Mouse (Mus musculus) liver, embryonic 14.5 days (tissue): ENCODE results near the gene Tulp3. TPM values are rescaled to one million over a fixed set of nuclear protein-coding genes. Genes with fewer than 3 reads are reported as not detected.
"Not testable (repeated sequence)": the region's sequence is repeated elsewhere in the genome, so short reads cannot be mapped to it uniquely, and the experiment has no call there.

Experiments
- ATAC-seq: fragments of 200-750 bp; cut with Nextera tagmentation; 2 replicates; pipeline ENCODE4 v1.8.0; 2017; ENCODE audit warnings: moderate number of reproducible peaks, mild to moderate bottlenecking, moderate library complexity; ENCODE audit not compliant: insufficient read depth
- DNase-seq, 3 experiments: peaks; one replicate each; pipeline ENCODE4 v3.0.0-alpha.2; 2012 to 2013; ENCODE audit warnings: low read depth in 3 of 3, low spot score in 3 of 3
- H3K27ac ChIP-seq: fragments of 300-500 bp; sonication (generic); 2 replicates; pipeline ENCODE4 v1.5.1; 2014; ENCODE audit warnings: moderate library complexity, mild to moderate bottlenecking, control low read depth, inconsistent platforms
- H3K27me3 ChIP-seq: fragments of 300-500 bp; sonication (generic); 2 replicates; pipeline ENCODE4 v1.6.1; 2014; ENCODE audit warnings: mild to moderate bottlenecking, low read length, moderate library complexity; ENCODE audit not compliant: control insufficient read depth, insufficient read depth
- H3K36me3 ChIP-seq: fragments of 300-500 bp; sonication (generic); replicated peaks from 2 replicates; pipeline ENCODE4 v1.6.1; 2014; ENCODE audit warnings: low read depth; ENCODE audit not compliant: control insufficient read depth, insufficient read depth
- H3K4me1 ChIP-seq, 2 experiments: fragments of 200-500 bp in 1 of 2; fragments of 300-500 bp in 1 of 2; sonication (generic) in 1 of 2; replicated peaks; 2 replicates each; pipeline ENCODE4 v1.6.1; 2012 to 2014; ENCODE audit warnings: antibody characterized with exemption in 1 of 2, inconsistent platforms in 1 of 2, low read length in 1 of 2; ENCODE audit not compliant: control insufficient read depth in 2 of 2, insufficient read depth in 2 of 2
- H3K4me2 ChIP-seq: fragments of 300-500 bp; sonication (generic); 2 replicates; pipeline ENCODE4 v1.6.1; 2014; ENCODE audit warnings: low read depth, mild to moderate bottlenecking, control low read depth, moderate library complexity
- H3K4me3 ChIP-seq, 2 experiments: fragments of 200-500 bp in 1 of 2; fragments of 300-500 bp in 1 of 2; sonication (generic) in 1 of 2; 2 replicates each; pipeline ENCODE4 v1.5.1; 2012 to 2014; ENCODE audit warnings: low read depth in 2 of 2, low read length in 2 of 2, mild to moderate bottlenecking in 2 of 2, control low read depth in 1 of 2, inconsistent platforms in 1 of 2, moderate library complexity in 1 of 2; ENCODE audit not compliant: insufficient read depth in 1 of 2
- H3K9ac ChIP-seq: fragments of 300-500 bp; sonication (generic); replicated peaks from 2 replicates; pipeline ENCODE4 v1.6.1; 2014; ENCODE audit warnings: mild to moderate bottlenecking, control low read depth, moderate library complexity
- H3K9me3 ChIP-seq: fragments of 300-500 bp; sonication (generic); 2 replicates; pipeline ENCODE4 v1.6.1; 2016; ENCODE audit warnings: low read length, mixed read lengths; ENCODE audit not compliant: control insufficient read depth
- CTCF ChIP-seq: IDR thresholded peaks from 2 replicates; pipeline ENCODE4 v1.5.1; 2016; ENCODE audit warnings: antibody characterized with exemption, low read depth, control low read depth
- EP300 ChIP-seq: IDR thresholded peaks from 2 replicates; pipeline ENCODE4 v1.6.1; 2016; ENCODE audit warnings: antibody characterized with exemption, low read depth
- WGBS: fragments of 180-500 bp; shearing (Covaris S2); extraction: QIAGEN DNeasy Blood & Tissue Kit; methylation state at CpG from one replicate; pipeline ENCODE4 v1.1.7; 2014; ENCODE audit not compliant: insufficient replicate concordance; 5-methylcytosine and 5-hydroxymethylcytosine counted together
- polyA plus RNA-seq, 2 experiments: library from polyadenylated mRNA; depleted of rRNA in 1 of 2; stranded (reverse) in 1 of 2; unstranded in 1 of 2; fragments of >200 nt; fragmentation: Nextera tagmentation in 1 of 2; extraction: Ambion mirVana in 1 of 2; gene quantifications; 2 replicates each; pipeline versions ENCODE4 v1.2.1 to v1.2.3; 2012 to 2014

Tulp3 gene
- polyA plus RNA-seq, 2 experiments = 1.8 to 2.9 TPM

DNA sequence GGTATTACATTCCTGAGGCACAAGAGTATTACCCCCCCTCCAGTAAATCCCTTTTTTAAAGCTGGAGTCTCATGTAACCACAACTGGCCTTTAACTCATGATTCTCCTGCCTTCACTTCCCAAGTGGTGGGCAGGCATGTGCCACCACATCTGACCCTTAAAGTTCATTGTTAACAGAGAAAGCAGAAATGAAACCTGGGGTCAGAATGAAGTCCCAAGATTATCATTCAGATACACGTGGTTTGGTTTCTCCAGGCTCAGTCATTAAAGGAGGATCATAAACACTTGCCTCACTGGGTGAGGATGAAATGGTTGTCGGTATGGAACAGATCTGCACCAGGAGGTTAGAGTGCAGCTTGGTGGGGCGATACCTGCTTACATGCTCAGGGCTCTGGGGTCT lies 25.6 kb upstream of the Tulp3 start:
- WGBS = 44% methylated on average over 3 of the region's 3 CpGs
- no peak for ATAC-seq
- H3K27ac ChIP-seq = no peak overlapping the region
- H3K9me3 ChIP-seq = no peaks in the 10 kb centered on the region
- DNase-seq = no peak
- H3K9ac ChIP-seq = no peak overlapping the region
- no peak overlapping the region for H3K4me2 ChIP-seq
- no peak for TF ChIP-seq CTCF
- no peak for TF ChIP-seq EP300
- no peaks in the 10 kb centered on the region for H3K4me1 ChIP-seq
- H3K4me3 ChIP-seq = no peak overlapping the region
- H3K36me3 ChIP-seq = no peaks in the 10 kb centered on the region
- no peaks in the 10 kb centered on the region for H3K27me3 ChIP-seq

DNA sequence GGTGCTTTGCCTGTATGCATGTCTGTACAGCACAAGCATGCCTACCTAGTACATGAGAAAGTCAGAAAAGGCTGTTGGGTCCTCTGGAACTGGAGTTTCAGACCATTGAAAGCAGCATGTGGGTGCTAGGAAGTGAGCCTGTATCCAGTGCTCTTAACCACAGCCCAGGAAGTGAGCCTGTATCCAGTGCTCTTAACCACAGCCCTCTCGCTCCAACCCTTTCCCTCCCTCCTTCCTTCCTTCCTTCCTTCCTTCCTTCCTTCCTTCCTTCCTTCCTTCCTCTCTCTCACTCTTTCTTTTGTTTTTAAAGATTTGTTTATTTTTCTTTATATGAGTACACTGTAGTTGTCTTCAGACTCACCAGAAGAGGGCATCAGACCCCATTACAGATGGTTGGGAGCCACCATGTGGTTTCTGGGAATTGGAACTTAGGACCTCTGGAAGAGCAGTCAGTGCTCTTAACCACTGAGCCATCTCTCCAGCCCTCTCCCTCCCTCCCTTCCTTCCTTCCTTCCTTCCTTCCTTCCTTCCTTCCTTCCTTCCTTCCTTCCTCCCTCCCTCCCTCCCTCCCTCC lies 25.0 kb upstream of the Tulp3 start:
- not testable (repeated sequence) for ATAC-seq, H3K9ac ChIP-seq, H3K4me2 ChIP-seq, H3K27ac ChIP-seq, H3K36me3 ChIP-seq, H3K4me1 ChIP-seq, H3K27me3 ChIP-seq, H3K9me3 ChIP-seq, H3K4me3 ChIP-seq, DNase-seq
- TF ChIP-seq CTCF = 0 out of 2 replicates have a peak, but pooled peaks have one; percentile 9
- 29% methylated on average over 1 of the region's 1 CpGs for WGBS

DNA sequence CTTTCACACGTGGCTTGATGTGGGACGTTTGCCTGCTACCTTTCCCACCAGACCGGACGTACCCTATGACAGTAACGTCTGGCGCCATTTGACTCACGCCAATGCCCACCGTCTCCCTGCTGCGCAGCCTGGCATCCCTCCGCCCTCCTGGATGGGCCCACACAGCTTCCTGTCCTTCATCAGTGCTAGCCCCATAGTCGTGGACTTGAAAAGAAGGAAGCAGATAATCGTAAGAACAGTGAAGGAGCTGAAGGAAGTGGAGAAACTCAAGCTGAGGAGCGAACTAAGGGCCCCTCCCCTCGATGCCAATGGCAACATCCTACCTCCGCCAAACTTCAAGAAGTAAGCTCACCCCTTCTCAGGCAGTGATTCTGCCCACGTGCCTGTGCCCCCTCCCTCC lies 24.0 kb upstream of the Tulp3 start:
- no peak overlapping the region for H3K9ac ChIP-seq
- no peaks in the 10 kb centered on the region for H3K36me3 ChIP-seq
- TF ChIP-seq CTCF = no peak
- no peak for TF ChIP-seq EP300
- no peaks in the 10 kb centered on the region for H3K9me3 ChIP-seq
- DNase-seq (no peak), ATAC-seq (no peak)
- H3K4me3 ChIP-seq = no peak overlapping the region
- H3K4me1 ChIP-seq = no peaks in the 10 kb centered on the region
- H3K27me3 ChIP-seq = no peaks in the 10 kb centered on the region
- H3K4me2 ChIP-seq = no peak overlapping the region
- WGBS = 55% methylated on average over 16 of the region's 16 CpGs
- H3K27ac ChIP-seq = no peak overlapping the region

DNA sequence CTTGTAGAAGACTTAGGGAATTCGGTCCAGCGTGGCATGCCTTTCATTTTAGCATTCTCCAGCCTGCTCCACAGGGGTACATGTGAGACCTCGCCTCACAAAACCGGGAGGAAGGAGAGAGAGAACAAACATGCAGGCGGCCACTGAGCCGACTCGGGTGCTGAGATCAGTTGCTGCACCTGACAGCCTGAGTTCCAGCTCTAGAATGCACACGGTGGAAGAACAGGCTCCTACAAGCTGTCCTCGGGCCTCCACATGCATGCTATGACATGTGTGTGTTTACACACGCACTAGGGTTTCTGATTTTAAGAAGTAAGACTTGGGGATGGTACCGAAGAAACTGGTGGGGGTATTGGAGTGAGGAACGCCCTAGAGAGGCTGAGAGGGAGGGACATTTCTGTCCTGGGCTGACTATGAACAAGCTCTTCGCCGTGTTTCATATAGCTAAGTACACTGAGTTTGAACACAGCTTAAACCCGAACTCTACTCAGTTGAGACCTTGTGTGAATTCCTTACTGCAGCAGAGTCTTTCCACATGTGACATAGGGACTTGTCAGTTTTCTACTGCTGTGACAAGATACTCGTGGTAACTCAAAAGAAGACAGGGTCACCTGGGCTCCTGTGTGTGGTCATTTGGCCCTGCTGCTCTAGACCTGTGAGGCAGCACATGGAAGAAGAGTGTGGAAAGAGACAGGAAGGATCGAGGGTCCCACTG lies 20.9 kb upstream of the Tulp3 start:
- WGBS = 71% methylated on average over 17 of the region's 17 CpGs
- Histone ChIP-seq H3K9ac (no peak overlapping the region), H3K27me3 (no peaks in the 10 kb centered on the region), H3K9me3 (no peaks in the 10 kb centered on the region), H3K4me2 (no peak overlapping the region), H3K27ac (no peak overlapping the region), H3K4me1 (no peaks in the 10 kb centered on the region), H3K36me3 (peaks cover 29% of the 10 kb centered on the region), H3K4me3 (no peak overlapping the region)
- TF ChIP-seq EP300 = no peak
- TF ChIP-seq CTCF = no peak
- no peak for ATAC-seq
- no peak for DNase-seq

DNA sequence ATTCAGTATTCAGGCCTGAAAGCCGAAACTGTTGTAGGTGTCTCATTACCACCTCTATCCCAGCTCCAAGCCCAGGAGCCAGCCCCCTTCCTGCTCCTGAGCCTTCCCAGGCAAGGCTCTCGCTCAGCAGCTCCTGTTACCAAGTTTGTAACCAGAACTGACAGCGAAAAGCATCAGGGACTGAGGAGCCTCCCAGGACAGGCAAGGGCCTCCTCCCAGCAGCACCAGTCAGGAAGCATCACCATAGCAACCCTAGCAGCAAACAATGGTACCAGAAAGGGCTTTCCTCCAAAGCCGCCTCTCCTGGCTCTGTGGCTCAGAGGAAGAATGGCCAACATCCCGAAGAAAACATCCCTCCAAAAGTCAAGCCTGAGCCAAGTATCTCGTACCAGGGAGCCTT lies 19.5 kb upstream of the Tulp3 start, which contains the start of the genes Tex52 and Gm44596:
Tex52 (plus strand) TSS at position 265 of the 400 bp plus-strand sequence.
Gm44596 (plus strand) TSS at position 312 of the 400 bp plus-strand sequence.
- no peaks in the 10 kb centered on the region for H3K9me3 ChIP-seq
- peaks cover 39% of the 10 kb centered on the region for H3K36me3 ChIP-seq
- no peak within 1 kb of the TSS for H3K4me2 ChIP-seq
- 73% methylated on average over 6 of the region's 6 CpGs for WGBS
- DNase-seq (no peak), ATAC-seq (no peak)
- TF ChIP-seq CTCF (no peak), EP300 (no peak)
- H3K9ac ChIP-seq = no peak within 1 kb of the TSS
- H3K27me3 ChIP-seq = no peaks in the 10 kb centered on the region
- H3K4me3 ChIP-seq = no peak within 1 kb of the TSS
- no peak within 1 kb of the TSS for H3K27ac ChIP-seq
- H3K4me1 ChIP-seq = no peaks in the 10 kb centered on the region
